Mouse (Mus musculus): ENCODE measurements around the gene Wfdc1.

Wfdc1 gene

GRCm38 (mm10) chr8:119666219-119666951 lies at the start of gene Wfdc1:
Gene Wfdc1 (plus strand): TSS chr8:119666365.
- DNase-seq = peak; percentile 21 to 56

GRCm38 (mm10) chr8:119616811-119617210 lies 49.4 kb upstream of the Wfdc1 start:
- no peak for DNase-seq

GRCm38 (mm10) chr8:119617586-119617985 lies 48.6 kb upstream of the Wfdc1 start:
- DNase-seq = no peak

- DNase-seq = no peak
These were observed 47.3 kb upstream of the Wfdc1 start for GRCm38 (mm10) chr8:119618887-119619286.

GRCm38 (mm10) chr8:119620116-119620840 lies 45.9 kb upstream of the Wfdc1 start:
- no peak for DNase-seq

- no peak for DNase-seq
These were observed 45.2 kb upstream of the Wfdc1 start for GRCm38 (mm10) chr8:119620848-119621465.

GRCm38 (mm10) chr8:119622555-119622954 lies 43.6 kb upstream of the Wfdc1 start:
- no peak for DNase-seq

- DNase-seq = no peak
These were observed 43.1 kb upstream of the Wfdc1 start for GRCm38 (mm10) chr8:119623061-119623460.

GRCm38 (mm10) chr8:119623744-119624143 lies 42.4 kb upstream of the Wfdc1 start:
- DNase-seq = no peak

- no peak for DNase-seq
These were observed 41.2 kb upstream of the Wfdc1 start for GRCm38 (mm10) chr8:119624916-119625315.

GRCm38 (mm10) chr8:119625788-119626187 lies 40.4 kb upstream of the Wfdc1 start:
- no peak for DNase-seq

GRCm38 (mm10) chr8:119627199-119627598 lies 39.0 kb upstream of the Wfdc1 start:
- no peak for DNase-seq

- no peak for DNase-seq
These were observed 38.4 kb upstream of the Wfdc1 start for GRCm38 (mm10) chr8:119627613-119628359.

GRCm38 (mm10) chr8:119630841-119631240 lies 35.3 kb upstream of the Wfdc1 start:
- no peak for DNase-seq

GRCm38 (mm10) chr8:119632246-119632645 lies 33.9 kb upstream of the Wfdc1 start:
- no peak for DNase-seq

GRCm38 (mm10) chr8:119632909-119633308 lies 33.3 kb upstream of the Wfdc1 start:
- no peak for DNase-seq

- DNase-seq = peak; percentile 31 to 54
These were observed 31.4 kb upstream of the Wfdc1 start for GRCm38 (mm10) chr8:119634616-119635336.

- peak; percentile 25 to 64 for DNase-seq
These were observed 30.8 kb upstream of the Wfdc1 start, which contains the start of gene Kcng4 for GRCm38 (mm10) chr8:119635378-119635777. Gene Kcng4 (minus strand): TSS chr8:119635680.

- no peak for DNase-seq
These were observed 30.2 kb upstream of the Wfdc1 start for GRCm38 (mm10) chr8:119635958-119636357.

GRCm38 (mm10) chr8:119636766-119637165 lies 29.4 kb upstream of the Wfdc1 start:
- DNase-seq = no peak

- DNase-seq = no peak
These were observed 28.8 kb upstream of the Wfdc1 start for GRCm38 (mm10) chr8:119637381-119637780.

GRCm38 (mm10) chr8:119638261-119638660 lies 27.9 kb upstream of the Wfdc1 start:
- DNase-seq = no peak

Measured in kidney, postnatal 25 days (tissue).